Mouse (Mus musculus) embryonic fibroblast, embryonic 13.5 days (primary cell): ENCODE measurements around the gene Xkr8. TPM values are rescaled to one million over a fixed set of nuclear protein-coding genes. Genes with fewer than 3 reads are reported as not detected.

ENCODE experiments used
- H3K27ac ChIP-seq: 2 replicates; pipeline ENCODE4 v1.5.1; 2012; ENCODE audit warnings: low read length, control low read depth, inconsistent platforms; ENCODE audit not compliant: insufficient read depth
- H3K4me1 ChIP-seq: 2 replicates; pipeline ENCODE4 v1.6.1; 2011; ENCODE audit warnings: low read length; ENCODE audit not compliant: control insufficient read depth, insufficient read depth
- H3K4me3 ChIP-seq: 2 replicates; pipeline ENCODE4 v1.5.1; 2011; ENCODE audit warnings: mild to moderate bottlenecking, control low read depth, low read length; ENCODE audit not compliant: insufficient read depth
- CTCF ChIP-seq: IDR thresholded peaks from 2 replicates; pipeline ENCODE4 v1.5.1; 2011; ENCODE audit warnings: mild to moderate bottlenecking, control low read depth, low read length, moderate library complexity, borderline replicate concordance; ENCODE audit not compliant: insufficient read depth
- POLR2A ChIP-seq: IDR thresholded peaks from 2 replicates; pipeline ENCODE4 v1.6.1; 2011; ENCODE audit warnings: low read depth, mild to moderate bottlenecking, control low read depth, low read length, moderate library complexity
- polyA plus RNA-seq: library from polyadenylated mRNA; stranded (reverse); fragments of >200 nt; gene quantifications from 2 replicates; pipeline ENCODE4 v1.2.4, GENCODE M21; 2011; ENCODE audit warnings: low read depth; ENCODE audit not compliant: missing spikeins, insufficient read length

The Xkr8 gene
- polyA plus RNA-seq, 1 experiment = 10.2 TPM

DNA sequence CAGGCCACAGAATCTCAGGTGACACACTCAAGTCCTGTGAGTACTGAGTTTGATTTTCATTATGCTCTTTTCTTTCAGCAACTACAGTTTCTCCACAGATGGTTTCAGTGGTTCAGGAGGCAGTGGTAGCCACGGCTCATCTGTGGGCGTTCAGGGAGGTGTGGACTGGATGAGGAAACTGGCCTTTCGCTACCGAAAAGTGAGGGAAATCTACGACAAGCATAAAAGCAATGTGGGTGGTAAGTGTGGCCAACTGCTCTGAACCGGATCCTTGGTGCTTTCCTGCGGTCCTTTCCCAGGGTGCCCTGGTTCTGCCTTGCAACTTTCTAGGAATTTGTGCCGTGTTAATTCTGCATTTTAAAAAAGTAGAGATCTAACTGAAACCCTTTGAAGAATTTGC, 25.5 kb downstream of the Xkr8 start:
- Histone ChIP-seq H3K4me3 (no peak overlapping the region), H3K4me1 (no peaks in the 10 kb centered on the region), H3K27ac (no peak overlapping the region)
- TF ChIP-seq CTCF = no peak
- no peak for TF ChIP-seq POLR2A

DNA sequence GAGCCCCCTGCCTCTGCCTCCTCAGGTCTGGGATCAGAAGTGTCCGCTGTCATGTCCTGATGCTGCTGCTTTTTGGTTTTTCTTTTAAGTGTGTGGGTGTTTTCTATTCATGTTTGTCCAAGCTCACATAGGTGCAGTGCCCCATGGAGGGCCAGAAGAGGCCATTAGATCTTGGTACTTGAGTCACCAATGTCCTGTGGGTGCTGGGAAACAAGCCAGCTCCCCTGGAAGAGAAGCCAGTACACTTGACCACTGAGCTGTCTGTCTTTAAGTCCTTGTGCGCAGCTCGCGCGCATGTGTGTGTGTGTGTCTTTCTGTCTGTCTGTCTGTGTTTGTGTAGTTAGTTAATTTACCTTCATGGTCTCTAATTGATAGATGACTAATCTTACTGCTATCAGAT, 30.3 kb downstream of the Xkr8 start:
- H3K4me3 ChIP-seq = no peak overlapping the region
- H3K4me1 ChIP-seq = no peaks in the 10 kb centered on the region
- no peak for TF ChIP-seq CTCF
- no peak for TF ChIP-seq POLR2A
- H3K27ac ChIP-seq = no peak overlapping the region

DNA sequence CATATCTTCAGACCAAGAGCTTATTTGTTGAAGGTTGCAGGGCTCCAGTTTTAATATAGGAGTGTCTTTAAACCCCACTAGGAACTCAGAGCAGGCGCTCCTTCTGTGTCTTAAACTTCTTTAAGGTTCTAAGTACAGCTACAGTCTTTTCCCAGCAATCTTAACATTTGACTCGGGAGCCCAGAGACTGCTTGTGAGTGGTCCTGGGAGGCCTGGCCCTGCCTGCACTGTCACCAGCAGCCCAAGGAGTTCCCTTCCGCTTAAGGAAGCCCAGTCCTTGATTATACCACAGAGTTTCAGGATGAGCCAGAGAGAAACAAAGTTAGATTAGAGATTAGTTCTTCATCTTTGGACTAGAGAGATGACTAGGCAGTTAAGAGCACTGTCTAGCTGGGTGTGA, 39.0 kb downstream of the Xkr8 start:
- Histone ChIP-seq H3K4me1 (no peaks in the 10 kb centered on the region), H3K4me3 (no peak overlapping the region), H3K27ac (no peak overlapping the region)
- TF ChIP-seq CTCF (no peak), POLR2A (no peak)

DNA sequence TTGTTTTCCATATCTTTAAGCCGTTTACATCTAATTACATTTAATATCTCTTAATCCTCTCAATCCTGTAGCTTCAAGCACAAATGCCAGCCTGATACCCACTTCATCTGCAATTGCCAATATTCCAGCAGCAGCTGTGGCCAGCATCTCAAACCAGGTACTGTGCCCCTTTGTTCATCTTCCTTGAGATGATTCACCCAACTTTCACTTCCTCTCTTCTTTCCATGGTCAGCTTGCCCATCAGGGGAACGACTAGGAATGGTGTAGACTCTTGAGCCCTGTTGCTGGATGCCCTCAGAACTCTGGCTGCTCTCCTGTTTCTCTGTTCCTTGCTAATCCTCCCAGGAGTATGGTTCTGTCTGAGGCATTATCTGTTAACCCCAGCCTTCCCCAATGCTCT, 42.7 kb downstream of the Xkr8 start:
- TF ChIP-seq POLR2A (no peak), CTCF (no peak)
- H3K4me1 ChIP-seq = no peaks in the 10 kb centered on the region
- H3K4me3 ChIP-seq = no peak overlapping the region
- H3K27ac ChIP-seq = no peak overlapping the region

DNA sequence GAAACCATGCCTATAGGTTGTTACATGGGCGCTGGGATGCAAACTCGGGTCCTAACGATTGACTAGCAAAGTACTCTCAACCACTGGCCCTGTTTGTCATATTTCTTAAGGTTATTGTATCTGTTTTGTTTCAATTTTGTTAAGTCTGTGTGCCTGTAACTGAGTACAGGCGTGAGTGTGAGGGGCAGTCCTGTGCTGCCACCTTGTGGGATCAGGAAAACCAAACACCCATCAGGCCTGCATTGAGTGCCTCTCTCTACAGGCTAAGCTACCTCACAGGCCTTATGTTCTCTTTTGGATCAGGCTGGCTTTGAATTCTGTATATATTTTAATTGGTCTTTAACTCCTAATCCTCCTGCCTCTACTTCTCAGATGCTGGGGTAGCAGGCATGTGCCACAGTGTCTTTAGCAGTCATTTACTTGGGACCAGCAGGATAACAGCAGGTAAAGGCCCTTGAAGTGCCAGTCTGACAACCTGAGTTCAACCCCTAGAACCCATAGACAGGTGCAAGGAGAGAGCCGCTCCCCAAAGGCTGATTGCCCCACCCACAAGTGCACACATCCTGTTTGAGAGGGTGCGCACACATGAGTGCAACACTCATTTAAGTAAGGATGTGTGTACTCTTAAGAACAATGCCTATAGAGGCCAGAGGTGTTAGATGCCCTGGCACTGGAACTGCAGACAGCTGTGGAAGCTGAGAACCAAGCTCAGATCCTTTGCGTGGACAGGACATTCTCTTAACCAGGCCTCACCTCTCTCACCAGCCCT, 55.4 kb downstream of the Xkr8 start:
- Histone ChIP-seq H3K4me1 (no peaks in the 10 kb centered on the region), H3K4me3 (no peak overlapping the region), H3K27ac (no peak overlapping the region)
- TF ChIP-seq CTCF (peak; percentile 84), POLR2A (no peak)

Other genes with a start within 250 kb of the Xkr8 start
- gene Sesn2, start 222.0 kb downstream of the Xkr8 start, polyA plus RNA-seq = 55.1 and 58.4 TPM in 2 replicates
- gene Atpif1, start 198.9 kb downstream of the Xkr8 start, polyA plus RNA-seq = 352 and 397 TPM in 2 replicates
- gene Dnajc8, start 197.0 kb downstream of the Xkr8 start, polyA plus RNA-seq = 146 and 149 TPM in 2 replicates
- gene Ptafr, start 168.5 kb downstream of the Xkr8 start, polyA plus RNA-seq = not detected in 2 replicates
- 51.6 and 55.7 TPM in 2 replicates for gene Eya3, start 93.6 kb downstream of the Xkr8 start, polyA plus RNA-seq
- 2.7 and 2.9 TPM in 2 replicates for gene Smpdl3b, start 24.7 kb upstream of the Xkr8 start, polyA plus RNA-seq
- gene Rpa2, start 35.8 kb upstream of the Xkr8 start, polyA plus RNA-seq = 16.9 and 20.2 TPM in 2 replicates
- 0.16 TPM in 1 of 2 replicates, not detected in the other for gene Themis2, start 63.8 kb upstream of the Xkr8 start, polyA plus RNA-seq
- 51.1 and 59.9 TPM in 2 replicates for gene Ppp1r8, start 110.6 kb upstream of the Xkr8 start, polyA plus RNA-seq
- gene Stx12, start 152.0 kb upstream of the Xkr8 start, polyA plus RNA-seq = 71.8 and 72.4 TPM in 2 replicates
- 33.5 and 38.8 TPM in 2 replicates for gene Fam76a, start 190.0 kb upstream of the Xkr8 start, polyA plus RNA-seq
- gene Fgr, start 241.5 kb upstream of the Xkr8 start, polyA plus RNA-seq = not detected in 2 replicates